Comparison of ENCODE assay signal across 15 mouse cellular contexts in the genomic region with DNA sequence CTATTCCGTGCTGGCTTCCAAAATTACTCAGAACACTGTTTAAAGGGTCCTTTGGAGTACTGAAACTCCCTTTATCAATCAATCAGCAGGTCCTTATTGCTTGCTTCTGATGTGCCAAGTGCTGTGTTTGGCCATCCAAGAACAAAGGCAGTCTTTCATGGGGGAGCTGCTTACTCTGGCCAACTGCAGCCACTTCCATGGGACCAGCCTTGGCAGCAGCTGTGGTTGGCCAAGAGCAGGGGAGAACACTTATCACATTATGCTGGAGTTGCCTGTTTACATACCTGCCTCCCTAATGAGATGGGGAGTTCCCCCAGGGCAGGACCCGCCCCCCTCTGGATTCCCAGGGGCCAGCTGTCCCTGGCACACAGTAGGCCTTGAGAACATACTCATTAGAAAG.
A peak's percentile ranks its signal among the peaks of the same experiment; 100 is the strongest.
DNase-seq lines count a peak whose midpoint lies in the region; ATAC-seq and TF ChIP-seq lines count a peak whose summit lies in the region.
"Had no signal": no experiment of that assay in that cellular context is flagged by ENCODE, and none has a peak within 500 bp of the region (broad histone marks: within the 10 kb centered on the region; RNA-seq: fewer than 3 reads in every experiment).

No protein-coding gene starts in this region.

- H3K4me3 ChIP-seq in midbrain, postnatal 0 days (ENCODE audit: low read depth, low read length) = no peak overlapping the region
- H3K4me3 ChIP-seq in midbrain, embryonic 14.5 days (replicated peaks; ENCODE audit: low read depth, low read length) = no peak overlapping the region
- H3K4me3 ChIP-seq in stomach, embryonic 14.5 days (ENCODE audit: low read depth, low read length) = no peak overlapping the region
- H3K4me3 ChIP-seq: heart, embryonic 10.5 days; neural tube, embryonic 15.5 days had no signal

- no peaks in the 10 kb centered on the region for H3K36me3 ChIP-seq in midbrain, postnatal 0 days (ENCODE audit: insufficient read depth, low read length)
- 0 out of 2 replicates have a peak, but pooled peaks cover 4% of the 10 kb centered on the region for H3K36me3 ChIP-seq in midbrain, embryonic 14.5 days (ENCODE audit: control insufficient read depth, insufficient read depth, low read length)
- H3K36me3 ChIP-seq in stomach, embryonic 14.5 days (ENCODE audit: control insufficient read depth, insufficient read depth, low read length) = no peaks in the 10 kb centered on the region; the same call in 1 of the 2 replicates
- H3K36me3 ChIP-seq: heart, embryonic 10.5 days had no signal

- ATAC-seq in midbrain, postnatal 0 days (ENCODE audit: low FRiP score) = peak; percentile 54; the same call in 1 of the 2 replicates
- ATAC-seq in midbrain, embryonic 14.5 days (ENCODE audit: low FRiP score, low TSS enrichment) = no peak
- peak; percentile 50; the same call in 1 of the 2 replicates for ATAC-seq in stomach, embryonic 14.5 days (ENCODE audit: insufficient number of reproducible peaks, insufficient read depth, low FRiP score, low read depth)

- no peak for TF ChIP-seq CTCF in midbrain, postnatal 0 days (IDR thresholded peaks at IDR 0.05)

- H3K27ac ChIP-seq in midbrain, postnatal 0 days (ENCODE audit: low read depth, low read length) = no peak overlapping the region
- H3K27ac ChIP-seq in midbrain, embryonic 14.5 days (replicated peaks; ENCODE audit: low read depth, low read length) = no peak overlapping the region
- H3K27ac ChIP-seq in stomach, embryonic 14.5 days (ENCODE audit: low read length) = no peak overlapping the region
- H3K27ac ChIP-seq: heart, embryonic 10.5 days; neural tube, embryonic 15.5 days had no signal

- DNase-seq in cerebellum, adult 9-11 months = peak; percentile 9
- DNase-seq in cerebellum, adult 11-12 months = no peak
- peak; percentile 30 for DNase-seq in layer of hippocampus, adult 11-12 months (ENCODE audit: low spot score)
- no peak for DNase-seq in layer of hippocampus, postnatal 25 days (ENCODE audit: extremely low spot score in 1 of 2, low spot score in 1 of 2)
- DNase-seq in midbrain, postnatal 0 days (ENCODE audit: low spot score) = peak; percentile 30
- no peak for DNase-seq in midbrain, embryonic 14.5 days
- no peak for DNase-seq in gastrocnemius, postnatal 25 days
- DNase-seq: adrenal gland, adult 2 months; gastrocnemius, postnatal 10 days; kidney, adult 11 months; thymus, postnatal 4 days had no signal

- WGBS in midbrain, postnatal 0 days = 81% methylated on average over 2 of the region's 2 CpGs
- WGBS in midbrain, embryonic 14.5 days = 79% methylated on average over 2 of the region's 2 CpGs
- 60% methylated on average over 2 of the region's 2 CpGs for WGBS in stomach, embryonic 14.5 days

- H3K27me3 ChIP-seq in midbrain, postnatal 0 days (ENCODE audit: insufficient read depth, low read length) = no peaks in the 10 kb centered on the region
- no peaks in the 10 kb centered on the region for H3K27me3 ChIP-seq in midbrain, embryonic 14.5 days (ENCODE audit: control insufficient read depth, insufficient read depth, low read length)
- H3K27me3 ChIP-seq in stomach, embryonic 14.5 days (ENCODE audit: control insufficient read depth, insufficient read depth, low read length) = no peaks in the 10 kb centered on the region
- H3K27me3 ChIP-seq: neural tube, embryonic 15.5 days had no signal

- no peaks in the 10 kb centered on the region for H3K9me3 ChIP-seq in midbrain, postnatal 0 days (ENCODE audit: low read length)
- H3K9me3 ChIP-seq in midbrain, embryonic 14.5 days (ENCODE audit: control insufficient read depth, low read length) = no peaks in the 10 kb centered on the region
- H3K9me3 ChIP-seq in stomach, embryonic 14.5 days (ENCODE audit: control insufficient read depth, low read depth, low read length) = no peaks in the 10 kb centered on the region
- H3K9me3 ChIP-seq: heart, embryonic 10.5 days; neural tube, embryonic 15.5 days had no signal

- H3K9ac ChIP-seq in midbrain, postnatal 0 days (replicated peaks; ENCODE audit: low read length, poor library complexity, severe bottlenecking) = no peak overlapping the region
- no peak overlapping the region for H3K9ac ChIP-seq in midbrain, embryonic 14.5 days (replicated peaks; ENCODE audit: low read length)
- H3K9ac ChIP-seq in stomach, embryonic 14.5 days (replicated peaks; ENCODE audit: low read depth, low read length) = no peak overlapping the region
- H3K9ac ChIP-seq: neural tube, embryonic 15.5 days had no signal

- no peak overlapping the region for H3K4me2 ChIP-seq in midbrain, postnatal 0 days (ENCODE audit: low read depth, low read length, poor library complexity, severe bottlenecking)
- H3K4me2 ChIP-seq in midbrain, embryonic 14.5 days (ENCODE audit: low read length) = no peak overlapping the region
- H3K4me2 ChIP-seq in stomach, embryonic 14.5 days (replicated peaks; ENCODE audit: low read depth, low read length) = no peak overlapping the region
- H3K4me2 ChIP-seq: liver, embryonic 11.5 days; neural tube, embryonic 15.5 days had no signal

- no peaks in the 10 kb centered on the region for H3K4me1 ChIP-seq in midbrain, postnatal 0 days (ENCODE audit: insufficient read depth, low read length)
- H3K4me1 ChIP-seq in midbrain, embryonic 14.5 days (ENCODE audit: control insufficient read depth, insufficient read depth, low read length) = peaks cover 6% of the 10 kb centered on the region; the same call in 1 of the 2 replicates
- no peaks in the 10 kb centered on the region for H3K4me1 ChIP-seq in stomach, embryonic 14.5 days (ENCODE audit: control insufficient read depth, insufficient read depth, low read length)

Comparison
In these comparisons a context has a peak if more than half of its experiments do, and no peak if none do; other contexts are left out.
1. DNase-seq: peak in cerebellum, adult 9-11 months (single experiment), layer of hippocampus, adult 11-12 months (single experiment) and midbrain, postnatal 0 days (single experiment); none in cerebellum, adult 11-12 months (single experiment), layer of hippocampus, postnatal 25 days (0 of 2), midbrain, embryonic 14.5 days (single experiment) and gastrocnemius, postnatal 25 days (single experiment).